Mouse (Mus musculus) stomach, embryonic 14.5 days (tissue): ENCODE measurements at regions not wholly inside any gene's neighbourhood (a gene's known extent, or its start where the extent isn't known, plus 50 kb on each side); places are given as distances from the start of the nearest gene placed in this dataset.

Experiments
- ATAC-seq: fragments of 200-750 bp; cut with Nextera tagmentation; 2 replicates; pipeline ENCODE4 v1.8.0; 2017; ENCODE audit warnings: low read depth, moderate TSS enrichment; ENCODE audit not compliant: insufficient number of reproducible peaks, insufficient read depth, low FRiP score
- H3K27ac ChIP-seq: fragments of 300-500 bp; sonication (generic); 2 replicates; pipeline ENCODE4 v1.5.1; 2014; ENCODE audit warnings: mild to moderate bottlenecking, low read length, moderate library complexity, mixed read lengths
- H3K27me3 ChIP-seq: fragments of 300-500 bp; sonication (generic); 2 replicates; pipeline ENCODE4 v1.6.1; 2014; ENCODE audit warnings: low read length, control low read depth, mixed read lengths; ENCODE audit not compliant: control insufficient read depth, insufficient read depth
- H3K36me3 ChIP-seq: fragments of 300-500 bp; sonication (generic); 2 replicates; pipeline ENCODE4 v1.6.1; 2014; ENCODE audit warnings: mild to moderate bottlenecking, control low read depth, low read length, moderate library complexity, mixed read lengths; ENCODE audit not compliant: control insufficient read depth, insufficient read depth
- H3K4me1 ChIP-seq: fragments of 300-500 bp; sonication (generic); 2 replicates; pipeline ENCODE4 v1.6.1; 2014; ENCODE audit warnings: low read length, control low read depth, mixed read lengths; ENCODE audit not compliant: control insufficient read depth, insufficient read depth
- H3K4me2 ChIP-seq: fragments of 300-500 bp; sonication (generic); replicated peaks from 2 replicates; pipeline ENCODE4 v1.6.1; 2014; ENCODE audit warnings: low read depth, low read length, control low read depth
- H3K4me3 ChIP-seq: fragments of 300-500 bp; sonication (generic); 2 replicates; pipeline ENCODE4 v1.5.1; 2014; ENCODE audit warnings: low read depth, low read length, control low read depth
- H3K9ac ChIP-seq: fragments of 300-500 bp; sonication (generic); replicated peaks from 2 replicates; pipeline ENCODE4 v1.6.1; 2014; ENCODE audit warnings: low read depth, mild to moderate bottlenecking, control low read depth, low read length, moderate library complexity, mixed read lengths
- H3K9me3 ChIP-seq: fragments of 300-500 bp; sonication (generic); 2 replicates; pipeline ENCODE4 v1.6.1; 2016; ENCODE audit warnings: low read depth, low read length, control low read depth; ENCODE audit not compliant: control insufficient read depth
- WGBS: fragments of 180-500 bp; shearing (Covaris S2); extraction: QIAGEN DNeasy Blood & Tissue Kit; methylation state at CpG from one replicate; pipeline ENCODE4 v1.1.7; 2014; 5-methylcytosine and 5-hydroxymethylcytosine counted together

GRCm38 (mm10) chr14:13146959-13147535 lies 137.5 kb upstream of the Synpr start:
- H3K9ac ChIP-seq, result no peak overlapping the region
- no peak overlapping the region for H3K27ac ChIP-seq
- H3K27me3 ChIP-seq, result no peaks in the 10 kb centered on the region
- no peak overlapping the region for H3K4me2 ChIP-seq
- H3K4me1 ChIP-seq, result no peaks in the 10 kb centered on the region
- no peak overlapping the region for H3K4me3 ChIP-seq
- no peak for ATAC-seq
- no peaks in the 10 kb centered on the region for H3K9me3 ChIP-seq
- 60% methylated on average over 4 of the region's 4 CpGs for WGBS
- no peaks in the 10 kb centered on the region for H3K36me3 ChIP-seq

- H3K9ac ChIP-seq, result no peak overlapping the region
- ATAC-seq, result no peak
- no peak overlapping the region for H3K4me3 ChIP-seq
- no peaks in the 10 kb centered on the region for H3K27me3 ChIP-seq
- no peaks in the 10 kb centered on the region for H3K36me3 ChIP-seq
- H3K4me2 ChIP-seq, result no peak overlapping the region
- WGBS, result 68% methylated on average over 1 of the region's 1 CpGs
- H3K4me1 ChIP-seq, result no peaks in the 10 kb centered on the region
- H3K27ac ChIP-seq, result no peak overlapping the region
- H3K9me3 ChIP-seq, result no peaks in the 10 kb centered on the region
These were observed 135.0 kb upstream of the Synpr start for GRCm38 (mm10) chr14:13149617-13150016.

- no peaks in the 10 kb centered on the region for H3K4me1 ChIP-seq
- H3K9ac ChIP-seq, result no peak overlapping the region
- H3K4me3 ChIP-seq, result no peak overlapping the region
- no peaks in the 10 kb centered on the region for H3K27me3 ChIP-seq
- no peaks in the 10 kb centered on the region for H3K9me3 ChIP-seq
- WGBS, result 77% methylated on average over 1 of the region's 1 CpGs
- H3K27ac ChIP-seq, result no peak overlapping the region
- no peak for ATAC-seq
- H3K36me3 ChIP-seq, result no peaks in the 10 kb centered on the region
- no peak overlapping the region for H3K4me2 ChIP-seq
These were observed 132.9 kb upstream of the Synpr start for GRCm38 (mm10) chr14:13151672-13152071.

GRCm38 (mm10) chr14:13176149-13176548 lies 108.4 kb upstream of the Synpr start:
- no peak for ATAC-seq
- WGBS, result 56% methylated on average over 3 of the region's 3 CpGs
- Histone ChIP-seq H3K4me1 (no peaks in the 10 kb centered on the region), H3K9ac (no peak overlapping the region), H3K4me2 (no peak overlapping the region), H3K9me3 (no peaks in the 10 kb centered on the region), H3K27ac (no peak overlapping the region), H3K27me3 (no peaks in the 10 kb centered on the region), H3K36me3 (no peaks in the 10 kb centered on the region), H3K4me3 (no peak overlapping the region)

GRCm38 (mm10) chr14:13177906-13178305 lies 106.7 kb upstream of the Synpr start:
- Histone ChIP-seq H3K4me1 (no peaks in the 10 kb centered on the region), H3K36me3 (no peaks in the 10 kb centered on the region), H3K9me3 (no peaks in the 10 kb centered on the region), H3K9ac (no peak overlapping the region), H3K4me2 (no peak overlapping the region), H3K27me3 (no peaks in the 10 kb centered on the region), H3K4me3 (no peak overlapping the region), H3K27ac (no peak overlapping the region)
- WGBS, result 92% methylated on average over 1 of the region's 1 CpGs
- no peak for ATAC-seq

DNA sequence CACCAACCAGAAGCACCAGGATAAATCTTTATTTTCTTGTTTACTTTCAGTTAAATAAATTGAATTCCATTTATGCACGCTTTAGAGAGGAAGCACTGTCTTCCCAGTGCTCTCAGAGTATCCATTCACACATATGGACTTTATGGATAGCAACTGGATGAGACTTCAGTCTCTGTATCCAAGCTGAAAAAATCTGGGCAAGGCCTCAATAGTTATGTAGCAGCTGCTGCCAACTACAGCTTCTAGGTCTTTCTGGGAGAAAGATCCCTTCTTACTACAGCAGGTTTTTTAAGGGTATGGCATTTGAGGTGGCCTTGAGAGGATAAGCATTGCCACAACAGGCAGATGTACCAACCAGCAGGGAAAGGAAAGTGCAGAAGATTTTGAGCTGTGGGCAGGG lies 93.8 kb upstream of the Synpr start:
- Histone ChIP-seq H3K9ac (no peak overlapping the region), H3K36me3 (no peaks in the 10 kb centered on the region), H3K4me2 (no peak overlapping the region), H3K9me3 (no peaks in the 10 kb centered on the region), H3K27me3 (no peaks in the 10 kb centered on the region), H3K4me1 (no peaks in the 10 kb centered on the region), H3K27ac (no peak overlapping the region), H3K4me3 (no peak overlapping the region)
- ATAC-seq, result no peak
- 74% methylated on average over 1 of the region's 1 CpGs for WGBS

DNA sequence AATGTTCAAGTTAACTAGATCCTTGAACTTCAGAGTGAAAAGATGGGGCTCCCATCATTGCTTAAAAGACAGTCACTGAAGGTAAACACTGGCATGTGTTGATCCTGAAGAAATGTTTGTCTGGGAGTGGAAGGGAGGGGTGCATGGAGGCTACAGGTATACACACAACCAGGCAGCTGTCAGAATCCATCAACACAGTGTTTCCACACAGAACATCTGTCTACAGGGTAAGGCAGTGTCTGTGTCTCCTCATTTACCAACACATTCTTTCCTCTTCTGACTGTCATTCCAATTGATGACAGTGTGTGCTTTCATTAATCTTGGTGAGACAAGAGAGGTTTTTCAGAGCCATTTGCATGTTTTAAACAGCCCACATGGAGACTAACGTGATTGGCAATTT lies 91.8 kb upstream of the Synpr start:
- H3K4me1 ChIP-seq, result no peaks in the 10 kb centered on the region
- ATAC-seq, result no peak
- no peak overlapping the region for H3K4me2 ChIP-seq
- no peaks in the 10 kb centered on the region for H3K36me3 ChIP-seq
- H3K9ac ChIP-seq, result no peak overlapping the region
- H3K27me3 ChIP-seq, result no peaks in the 10 kb centered on the region
- WGBS, result 59% methylated on average over 1 of the region's 1 CpGs
- no peak overlapping the region for H3K27ac ChIP-seq
- H3K4me3 ChIP-seq, result no peak overlapping the region
- no peaks in the 10 kb centered on the region for H3K9me3 ChIP-seq

- Histone ChIP-seq H3K9ac (no peak overlapping the region), H3K27ac (no peak overlapping the region), H3K4me2 (no peak overlapping the region), H3K36me3 (no peaks in the 10 kb centered on the region), H3K27me3 (no peaks in the 10 kb centered on the region), H3K9me3 (no peaks in the 10 kb centered on the region), H3K4me3 (no peak overlapping the region), H3K4me1 (no peaks in the 10 kb centered on the region)
- ATAC-seq, result peak; percentile 42; the same call in 1 of the 2 replicates
- WGBS, result 59% methylated on average over 3 of the region's 3 CpGs
These were observed 87.2 kb upstream of the Synpr start for GRCm38 (mm10) chr14:13197330-13197892.

DNA sequence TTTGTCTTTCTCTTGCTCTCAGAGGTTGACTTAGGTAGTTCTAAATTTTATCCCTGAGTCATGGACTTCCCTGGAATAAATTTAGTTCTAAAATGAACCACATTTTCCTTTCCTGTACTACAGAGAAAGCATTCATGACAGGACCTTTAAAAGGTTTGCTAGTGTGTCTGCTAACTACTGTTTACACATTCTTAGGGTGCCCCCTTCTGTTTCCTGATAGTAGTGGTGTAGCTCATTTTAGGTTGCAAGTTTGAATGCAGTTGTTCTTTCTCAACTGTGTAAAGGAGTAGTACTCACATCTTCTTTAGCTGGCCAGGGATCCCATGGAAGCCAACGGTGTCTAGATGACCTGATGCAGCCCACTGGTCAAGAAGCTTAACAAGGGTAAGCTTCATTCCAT lies 86.1 kb upstream of the Synpr start:
- ATAC-seq, result no peak

More for the DNA sequence above, 86.1 kb upstream of the Synpr start:
- Histone ChIP-seq H3K36me3 (no peaks in the 10 kb centered on the region), H3K4me1 (no peaks in the 10 kb centered on the region), H3K27me3 (no peaks in the 10 kb centered on the region), H3K9me3 (no peaks in the 10 kb centered on the region), H3K4me3 (no peak overlapping the region), H3K9ac (no peak overlapping the region), H3K4me2 (no peak overlapping the region), H3K27ac (no peak overlapping the region)
- 28% methylated on average over 1 of the region's 1 CpGs for WGBS
